Mouse (Mus musculus) forebrain, embryonic 13.5 days (tissue): ENCODE measurements around the gene Tmem132c. TPM values are rescaled to one million over a fixed set of nuclear protein-coding genes. Genes with fewer than 3 reads are reported as not detected.

Experiments used
- ATAC-seq: fragments of 200-750 bp; cut with Nextera tagmentation; 2 replicates; pipeline ENCODE4 v1.8.0; 2017
- H3K27ac ChIP-seq: fragments of 300-500 bp; sonication (generic); 2 replicates; pipeline ENCODE4 v1.5.1; 2015; ENCODE audit warnings: inconsistent platforms, mild to moderate bottlenecking, moderate library complexity
- H3K27me3 ChIP-seq: fragments of 300-500 bp; sonication (generic); 2 replicates; pipeline ENCODE4 v1.6.1; 2015; ENCODE audit warnings: mild to moderate bottlenecking, inconsistent platforms
- H3K36me3 ChIP-seq: fragments of 300-500 bp; sonication (generic); 2 replicates; pipeline ENCODE4 v1.6.1; 2015; ENCODE audit warnings: mild to moderate bottlenecking, inconsistent platforms; ENCODE audit not compliant: poor library complexity, severe bottlenecking
- H3K4me1 ChIP-seq: fragments of 300-500 bp; sonication (generic); 2 replicates; pipeline ENCODE4 v1.6.1; 2015; ENCODE audit warnings: inconsistent platforms
- H3K4me2 ChIP-seq: fragments of 300-500 bp; sonication (generic); 2 replicates; pipeline ENCODE4 v1.6.1; 2015; ENCODE audit warnings: inconsistent platforms, mild to moderate bottlenecking, moderate library complexity
- H3K4me3 ChIP-seq: fragments of 300-500 bp; sonication (generic); 2 replicates; pipeline ENCODE4 v1.5.1; 2015; ENCODE audit warnings: mild to moderate bottlenecking, inconsistent platforms
- H3K9ac ChIP-seq: fragments of 300-500 bp; sonication (generic); 2 replicates; pipeline ENCODE4 v1.6.1; 2015; ENCODE audit warnings: mild to moderate bottlenecking, inconsistent platforms
- H3K9me3 ChIP-seq: fragments of 300-500 bp; sonication (generic); replicated peaks from 2 replicates; pipeline ENCODE4 v1.6.1; 2016; ENCODE audit warnings: inconsistent platforms
- WGBS: fragments of 180-500 bp; shearing (Covaris S2); methylation state at CpG from one replicate; pipeline ENCODE4 v1.1.7; 2015; 5-methylcytosine and 5-hydroxymethylcytosine counted together
- polyA plus RNA-seq: library from polyadenylated mRNA; unstranded; fragments of >200 nt; fragmentation: Nextera tagmentation; extraction: Ambion mirVana; gene quantifications from 2 replicates; pipeline ENCODE4 v1.2.1, GENCODE M21; 2015

Tmem132c gene
- polyA plus RNA-seq, 1 experiment from 2014 or later: 6.0 TPM

DNA sequence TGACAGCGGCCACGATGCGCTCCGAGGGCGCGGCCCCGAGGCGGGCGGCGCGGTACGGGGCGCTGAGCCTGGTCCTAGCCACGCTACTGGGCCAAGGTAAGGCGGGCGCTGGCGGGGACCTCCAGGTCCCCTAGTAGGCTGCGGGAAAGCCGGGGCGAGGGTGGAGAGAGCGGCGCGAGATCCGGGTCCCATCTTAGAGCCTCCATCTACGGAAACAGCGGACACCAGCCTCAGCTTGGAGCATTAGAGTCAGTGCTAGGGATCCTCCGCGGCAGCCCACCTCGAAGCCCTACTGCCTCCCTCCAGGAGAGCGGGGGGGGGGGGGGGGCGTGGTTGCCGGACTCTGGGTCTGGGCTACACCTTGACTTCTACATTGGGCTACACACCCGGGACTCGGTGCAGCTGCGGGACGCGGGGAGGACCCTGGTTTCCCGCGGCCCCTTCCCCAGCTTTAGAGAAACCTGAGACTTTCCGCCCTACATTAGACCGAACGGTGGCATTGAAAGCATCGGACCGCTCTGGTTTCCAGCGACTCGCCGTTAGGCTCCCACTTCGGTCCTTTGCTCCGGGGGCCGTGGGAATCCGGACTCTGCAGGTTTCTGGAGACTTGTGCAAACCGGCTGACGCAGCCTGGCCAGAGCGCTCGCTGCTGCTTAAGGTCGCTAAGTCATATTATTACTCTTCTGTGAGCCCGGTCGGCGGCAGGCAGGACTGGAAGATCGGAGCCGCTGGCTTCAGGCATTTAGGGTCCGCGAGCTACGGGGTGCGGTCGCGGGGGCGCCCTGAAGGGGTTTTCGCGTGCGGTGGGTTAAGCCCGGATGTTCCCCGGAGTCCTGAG lies 536 bp downstream of the Tmem132c start:
- peaks cover 30% of the 10 kb centered on the region; the same call in 1 of the 2 replicates for H3K4me1 ChIP-seq
- H3K4me2 ChIP-seq: peak overlapping the region; percentile 87
- no peaks in the 10 kb centered on the region; the same call in 1 of the 2 replicates for H3K9me3 ChIP-seq
- peak overlapping the region; percentile 64 for H3K4me3 ChIP-seq
- no peak; the same call in 1 of the 2 replicates for ATAC-seq
- no peaks in the 10 kb centered on the region for H3K36me3 ChIP-seq
- H3K27ac ChIP-seq: no peak overlapping the region
- WGBS: under 1% methylated on average over 65 of the region's 73 CpGs
- H3K9ac ChIP-seq: peak overlapping the region; percentile 71
- H3K27me3 ChIP-seq: peaks cover 53% of the 10 kb centered on the region

DNA sequence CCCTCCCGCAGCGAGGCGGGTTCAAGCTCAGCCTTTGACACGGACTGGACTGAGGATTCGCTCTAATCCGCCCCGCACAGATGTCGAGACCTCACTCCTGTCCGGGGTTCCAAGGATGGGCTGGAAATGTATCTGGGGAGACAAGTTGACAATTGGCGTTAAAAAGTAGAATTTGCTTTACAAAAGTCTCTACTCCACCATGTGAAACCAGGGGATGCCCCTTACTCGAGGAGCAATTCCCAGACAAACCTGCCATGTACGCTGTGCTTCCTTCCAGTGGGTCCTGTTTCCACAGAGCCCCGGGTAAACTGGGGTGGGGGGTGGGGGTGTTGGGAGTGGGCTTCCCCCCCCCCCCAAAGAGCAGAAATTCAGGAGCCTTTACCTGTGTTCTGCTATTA lies 1.2 kb downstream of the Tmem132c start:
- ATAC-seq: no peak
- peaks cover 53% of the 10 kb centered on the region for H3K27me3 ChIP-seq
- H3K4me1 ChIP-seq: peaks cover 30% of the 10 kb centered on the region; the same call in 1 of the 2 replicates
- peak overlapping the region; percentile 64 for H3K4me3 ChIP-seq
- H3K9me3 ChIP-seq: no peaks in the 10 kb centered on the region; the same call in 1 of the 2 replicates
- no peak overlapping the region for H3K27ac ChIP-seq
- under 1% methylated on average over 13 of the region's 13 CpGs for WGBS
- H3K4me2 ChIP-seq: peak overlapping the region; percentile 87
- H3K9ac ChIP-seq: peak overlapping the region; percentile 71
- no peaks in the 10 kb centered on the region for H3K36me3 ChIP-seq

DNA sequence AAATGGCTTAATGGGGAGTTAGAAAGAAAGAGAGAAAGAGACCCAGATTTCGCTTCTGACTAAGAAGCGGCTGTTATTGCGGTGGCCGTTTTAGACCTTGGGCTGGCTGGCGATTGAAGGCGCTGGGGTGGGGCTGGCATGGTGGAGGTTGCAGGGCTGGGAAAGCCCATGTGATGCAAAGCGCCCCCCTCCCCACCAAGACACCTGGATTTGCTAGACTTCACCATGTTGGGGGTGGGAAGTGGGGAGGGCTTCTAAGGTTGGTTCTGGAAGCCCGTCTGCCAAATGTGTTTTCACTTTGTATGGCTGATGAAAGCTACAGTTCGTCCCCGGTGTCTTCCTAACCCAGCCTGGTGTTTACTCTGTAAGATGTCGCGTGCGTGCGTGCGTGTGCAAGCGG lies 1.6 kb downstream of the Tmem132c start:
- peaks cover 53% of the 10 kb centered on the region for H3K27me3 ChIP-seq
- ATAC-seq: no peak

DNA sequence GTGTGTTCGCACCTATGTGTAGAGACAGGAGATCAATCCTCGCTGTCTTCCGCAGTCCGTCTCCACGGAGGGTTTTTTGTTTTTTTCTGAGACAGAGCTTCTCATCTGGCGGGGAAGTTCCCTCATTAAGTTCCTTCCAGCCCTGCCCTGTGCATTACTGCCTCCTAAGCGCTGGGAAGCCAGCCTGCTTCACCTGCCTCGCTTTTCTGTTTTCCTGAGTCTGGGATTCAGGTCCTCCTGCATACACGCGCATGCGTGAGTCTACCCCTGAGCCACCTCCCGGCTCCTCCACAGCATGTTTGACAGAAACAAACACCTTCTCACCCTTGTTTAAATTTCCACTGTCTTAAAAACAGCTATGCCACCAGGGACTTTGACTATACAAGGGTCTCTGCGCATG lies 2.0 kb downstream of the Tmem132c start:
- H3K27ac ChIP-seq: no peak overlapping the region
- no peaks in the 10 kb centered on the region; the same call in 1 of the 2 replicates for H3K9me3 ChIP-seq
- ATAC-seq: no peak
- peaks cover 30% of the 10 kb centered on the region; the same call in 1 of the 2 replicates for H3K4me1 ChIP-seq
- H3K9ac ChIP-seq: peak overlapping the region; percentile 71
- H3K27me3 ChIP-seq: peaks cover 50% of the 10 kb centered on the region
- WGBS: 8% methylated on average over 13 of the region's 13 CpGs
- H3K36me3 ChIP-seq: no peaks in the 10 kb centered on the region
- H3K4me2 ChIP-seq: peak overlapping the region; percentile 87
- H3K4me3 ChIP-seq: peak overlapping the region; percentile 64

More for the DNA sequence above, 1.6 kb downstream of the Tmem132c start:
- WGBS: under 1% methylated on average over 16 of the region's 16 CpGs
- Histone ChIP-seq H3K4me3 (peak overlapping the region; percentile 64), H3K27ac (no peak overlapping the region), H3K4me1 (peaks cover 30% of the 10 kb centered on the region; the same call in 1 of the 2 replicates), H3K36me3 (no peaks in the 10 kb centered on the region), H3K4me2 (peak overlapping the region; percentile 87), H3K9me3 (no peaks in the 10 kb centered on the region; the same call in 1 of the 2 replicates), H3K9ac (peak overlapping the region; percentile 71)

DNA sequence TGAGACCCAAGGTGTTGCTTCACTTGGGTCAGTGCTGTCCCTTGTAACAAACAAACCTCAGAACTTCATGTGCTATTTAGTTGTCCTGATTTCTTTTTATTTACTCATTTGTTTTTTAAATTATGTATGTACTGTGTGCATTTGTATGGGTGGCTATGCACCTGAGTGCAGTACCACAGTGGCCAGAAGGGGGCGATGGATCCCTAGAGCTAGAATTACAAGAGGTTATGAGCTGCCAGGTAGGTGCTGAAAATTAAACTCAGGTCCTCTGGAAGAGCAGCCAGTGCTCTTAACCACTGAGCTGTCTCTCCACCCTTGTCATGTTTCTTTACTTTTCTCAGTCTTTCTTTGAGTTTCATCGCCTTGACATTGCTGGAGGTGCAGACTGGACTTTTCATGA lies 11.7 kb downstream of the Tmem132c start:
- Histone ChIP-seq H3K9ac (no peak overlapping the region), H3K36me3 (no peaks in the 10 kb centered on the region), H3K4me2 (no peak overlapping the region), H3K4me3 (no peak overlapping the region), H3K27me3 (no peaks in the 10 kb centered on the region), H3K27ac (no peak overlapping the region), H3K4me1 (no peaks in the 10 kb centered on the region), H3K9me3 (peaks cover 6% of the 10 kb centered on the region; the same call in 1 of the 2 replicates)
- 72% methylated on average over 2 of the region's 2 CpGs for WGBS
- no peak for ATAC-seq

DNA sequence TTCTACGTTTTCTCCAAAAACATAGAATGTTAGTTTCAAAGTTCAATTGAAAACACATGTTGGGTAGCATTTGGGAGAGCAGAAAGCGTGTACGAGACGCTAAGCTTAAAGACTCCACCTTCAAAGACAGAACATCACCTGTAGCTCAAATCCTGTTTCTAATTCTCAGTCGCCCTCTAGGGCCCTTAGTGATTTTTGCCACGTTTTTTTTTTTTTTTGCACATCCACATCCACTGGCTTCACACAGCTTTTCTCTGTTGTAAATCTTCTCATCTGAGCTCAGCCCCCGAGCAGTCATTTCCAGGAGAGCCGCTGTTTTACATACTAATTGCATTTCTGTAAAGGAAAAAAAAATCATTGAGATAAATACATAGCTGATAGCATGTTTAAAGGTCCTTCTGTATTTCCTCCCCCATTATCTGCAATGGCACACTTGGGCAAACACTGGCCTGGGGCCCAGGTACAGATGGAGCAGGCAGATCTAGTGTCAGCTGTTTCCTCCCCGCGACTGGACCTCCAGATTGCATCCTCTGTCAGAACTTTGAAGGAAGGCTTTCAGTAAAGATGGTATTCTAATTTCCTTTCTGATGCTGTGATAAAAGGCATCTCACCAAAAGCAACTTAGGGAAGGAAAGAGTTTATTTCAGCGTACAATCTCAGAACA lies 15.5 kb downstream of the Tmem132c start:
- H3K27me3 ChIP-seq: no peaks in the 10 kb centered on the region
- H3K4me3 ChIP-seq: no peak overlapping the region
- H3K4me1 ChIP-seq: no peaks in the 10 kb centered on the region
- peaks cover 6% of the 10 kb centered on the region; the same call in 1 of the 2 replicates for H3K9me3 ChIP-seq
- H3K4me2 ChIP-seq: no peak overlapping the region
- no peak overlapping the region for H3K9ac ChIP-seq
- 75% methylated on average over 11 of the region's 11 CpGs for WGBS
- H3K36me3 ChIP-seq: no peaks in the 10 kb centered on the region
- ATAC-seq: no peak
- no peak overlapping the region for H3K27ac ChIP-seq

DNA sequence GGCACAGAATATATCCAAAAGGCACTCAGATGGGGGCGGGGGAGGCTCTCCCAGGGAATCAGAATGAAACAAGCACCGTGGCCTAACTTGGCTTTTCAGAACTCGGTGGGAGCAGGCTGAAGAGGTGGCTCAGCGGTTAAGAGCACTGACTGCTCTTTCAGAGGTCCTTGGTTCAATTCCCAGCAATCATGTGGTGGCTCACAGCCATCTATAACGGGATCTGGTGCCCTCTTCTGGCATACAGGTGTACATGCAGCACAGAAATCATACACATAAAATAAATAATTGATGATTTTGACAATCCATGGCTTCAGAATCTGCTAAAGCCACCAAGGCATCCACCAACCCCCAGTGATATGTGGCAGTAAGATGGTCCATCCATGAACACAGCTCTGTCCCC lies 20.5 kb downstream of the Tmem132c start:
- Histone ChIP-seq H3K4me2 (no peak overlapping the region), H3K4me1 (no peaks in the 10 kb centered on the region), H3K36me3 (no peaks in the 10 kb centered on the region), H3K9ac (no peak overlapping the region), H3K4me3 (no peak overlapping the region), H3K9me3 (no peaks in the 10 kb centered on the region), H3K27me3 (no peaks in the 10 kb centered on the region), H3K27ac (no peak overlapping the region)
- no peak for ATAC-seq
- 75% methylated on average over 5 of the region's 5 CpGs for WGBS

DNA sequence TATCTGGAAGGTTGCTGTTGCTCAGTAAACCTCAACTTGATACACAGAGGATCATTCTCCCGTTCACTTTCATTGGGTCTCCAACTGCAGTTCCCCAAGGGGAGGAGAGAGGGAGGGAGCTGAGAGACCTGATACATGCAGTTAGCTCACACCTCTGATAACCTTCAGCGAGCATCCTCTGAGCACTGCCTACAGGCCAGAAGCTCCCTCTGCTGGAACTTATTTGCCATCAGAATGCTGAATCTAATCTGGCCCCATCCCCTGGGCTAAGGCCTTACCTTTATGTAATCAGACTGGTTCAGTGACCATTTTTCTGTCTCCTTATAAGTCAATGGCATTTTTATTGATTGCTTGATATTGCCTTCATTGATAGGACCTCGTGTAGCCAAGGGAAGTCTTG lies 29.5 kb downstream of the Tmem132c start:
- H3K4me3 ChIP-seq: no peak overlapping the region
- no peak for ATAC-seq
- H3K4me1 ChIP-seq: no peaks in the 10 kb centered on the region
- no peaks in the 10 kb centered on the region for H3K36me3 ChIP-seq
- no peaks in the 10 kb centered on the region for H3K9me3 ChIP-seq
- no peak overlapping the region for H3K9ac ChIP-seq
- no peaks in the 10 kb centered on the region for H3K27me3 ChIP-seq
- H3K27ac ChIP-seq: no peak overlapping the region
- no peak overlapping the region for H3K4me2 ChIP-seq
- 67% methylated on average over 3 of the region's 3 CpGs for WGBS

DNA sequence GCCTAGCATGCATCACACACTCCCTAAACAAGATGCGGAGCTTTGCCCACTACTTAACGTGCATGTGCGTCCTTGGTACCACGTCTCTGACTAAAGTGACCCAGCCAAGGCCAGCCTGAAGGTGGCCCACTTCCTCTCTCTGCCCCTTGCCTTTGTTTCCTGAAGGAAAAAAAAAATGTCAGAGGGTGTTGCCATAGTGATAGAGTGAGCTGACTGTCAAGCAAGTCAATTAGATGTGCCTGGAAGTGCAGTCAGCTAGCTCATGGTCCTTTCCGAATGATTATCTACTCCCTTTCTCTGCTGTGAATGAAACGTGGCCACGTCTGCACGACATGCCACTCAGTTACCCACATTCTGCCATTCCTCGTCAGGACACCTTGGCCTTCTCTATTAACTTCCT lies 37.9 kb downstream of the Tmem132c start:
- Histone ChIP-seq H3K9me3 (no peaks in the 10 kb centered on the region), H3K27ac (no peak overlapping the region), H3K27me3 (no peaks in the 10 kb centered on the region), H3K4me2 (no peak overlapping the region), H3K9ac (no peak overlapping the region), H3K4me3 (no peak overlapping the region), H3K4me1 (0 out of 2 replicates have a peak, but pooled peaks cover 6% of the 10 kb centered on the region), H3K36me3 (no peaks in the 10 kb centered on the region)
- no peak for ATAC-seq
- 61% methylated on average over 9 of the region's 9 CpGs for WGBS

DNA sequence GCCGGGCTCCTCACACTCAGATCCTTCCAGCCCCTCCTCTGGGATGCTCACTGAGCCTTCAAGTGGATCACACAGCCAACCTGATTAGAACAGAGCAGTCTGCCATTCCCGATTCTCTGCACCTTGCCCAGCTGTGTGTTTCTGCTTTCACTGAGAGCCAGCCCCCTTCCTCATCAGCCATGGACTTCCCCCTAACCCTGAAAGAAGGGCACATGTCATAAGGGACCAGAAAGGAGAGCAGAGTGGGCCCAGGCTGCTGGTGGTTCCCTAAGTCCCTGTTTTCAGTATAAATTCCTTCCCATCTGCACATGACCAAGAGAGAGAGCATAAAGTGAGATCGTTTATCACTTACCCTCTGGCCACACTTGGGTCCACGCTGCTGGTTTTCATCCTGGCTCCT lies 39.6 kb downstream of the Tmem132c start:
- H3K27me3 ChIP-seq: no peaks in the 10 kb centered on the region
- no peak overlapping the region for H3K4me3 ChIP-seq
- H3K27ac ChIP-seq: no peak overlapping the region
- ATAC-seq: no peak
- H3K9ac ChIP-seq: no peak overlapping the region
- no peaks in the 10 kb centered on the region for H3K9me3 ChIP-seq
- 0 out of 2 replicates have a peak, but pooled peaks cover 6% of the 10 kb centered on the region for H3K4me1 ChIP-seq
- H3K4me2 ChIP-seq: no peak overlapping the region
- 84% methylated on average over 4 of the region's 4 CpGs for WGBS
- no peaks in the 10 kb centered on the region for H3K36me3 ChIP-seq

DNA sequence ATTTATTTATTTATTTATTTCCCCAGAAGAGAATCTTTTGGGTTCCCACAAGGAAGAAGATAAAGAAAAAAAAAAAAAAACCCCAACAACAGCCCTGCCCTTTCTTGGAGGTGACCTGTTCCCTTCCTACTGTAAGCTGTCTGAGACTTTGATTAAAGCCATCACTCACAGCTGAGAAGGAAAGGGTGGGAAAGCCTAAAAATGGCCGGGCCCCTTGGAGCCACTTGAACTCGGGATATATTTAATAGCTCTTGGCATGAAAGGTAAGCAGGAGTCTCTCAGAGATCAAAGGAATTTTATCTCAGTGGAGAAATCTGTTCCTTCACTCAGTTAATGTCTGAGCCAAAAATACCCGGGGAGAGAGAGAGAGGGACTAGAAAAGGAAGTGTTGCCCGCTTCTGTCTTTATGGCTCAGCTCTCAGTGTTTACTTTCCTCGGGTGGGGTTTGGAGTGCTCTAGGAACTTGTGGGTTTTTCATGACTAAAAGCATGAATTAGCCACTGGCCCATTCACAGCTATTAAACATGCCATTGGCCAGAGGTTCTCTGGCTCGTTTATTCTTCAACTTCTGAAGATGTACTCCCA lies 41.0 kb downstream of the Tmem132c start:
- 62% methylated on average over 6 of the region's 6 CpGs for WGBS
- Histone ChIP-seq H3K4me3 (no peak overlapping the region), H3K4me1 (peaks cover 12% of the 10 kb centered on the region; the same call in 1 of the 2 replicates), H3K27ac (no peak overlapping the region), H3K9me3 (no peaks in the 10 kb centered on the region), H3K9ac (no peak overlapping the region), H3K36me3 (no peaks in the 10 kb centered on the region), H3K27me3 (no peaks in the 10 kb centered on the region), H3K4me2 (no peak overlapping the region)
- no peak for ATAC-seq

DNA sequence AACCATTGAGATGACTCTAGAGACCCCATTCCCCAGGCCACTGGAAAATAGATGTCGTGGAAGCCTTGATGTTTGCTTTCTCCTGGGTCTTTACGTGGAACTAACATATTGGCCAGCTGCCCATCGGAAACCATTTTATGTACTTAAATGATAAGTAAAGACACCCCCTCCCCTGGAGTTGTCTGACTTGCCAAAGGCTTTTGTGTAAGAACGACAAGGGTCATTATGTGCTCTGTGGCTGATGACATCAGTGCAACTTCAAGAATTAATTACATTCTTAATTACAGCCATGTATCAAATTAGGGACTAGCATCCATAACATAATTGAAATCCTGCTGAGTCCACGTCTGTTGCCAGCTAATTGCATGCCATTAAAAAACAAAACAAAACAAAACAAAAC lies 45.3 kb downstream of the Tmem132c start:
- WGBS: 37% methylated on average over 5 of the region's 5 CpGs
- ATAC-seq: no peak
- no peak overlapping the region for H3K4me2 ChIP-seq

More for the DNA sequence above, 45.3 kb downstream of the Tmem132c start:
- no peaks in the 10 kb centered on the region for H3K9me3 ChIP-seq
- no peak overlapping the region for H3K9ac ChIP-seq
- H3K36me3 ChIP-seq: peaks cover 3% of the 10 kb centered on the region; the same call in 1 of the 2 replicates
- no peak overlapping the region for H3K4me3 ChIP-seq
- H3K4me1 ChIP-seq: peaks cover 11% of the 10 kb centered on the region
- H3K27ac ChIP-seq: no peak overlapping the region
- H3K27me3 ChIP-seq: no peaks in the 10 kb centered on the region
